Mouse (Mus musculus) hindbrain, postnatal 0 days (tissue): ENCODE results near the gene Sorbs1. TPM values are rescaled to one million over a fixed set of nuclear protein-coding genes. Genes with fewer than 3 reads are reported as not detected.

ENCODE experiments used
- ATAC-seq: fragments of 200-750 bp; cut with Nextera tagmentation; 2 replicates; pipeline ENCODE4 v1.8.0; 2017; ENCODE audit warnings: mild to moderate bottlenecking, moderate TSS enrichment, moderate library complexity
- DNase-seq: peaks from one replicate; pipeline ENCODE4 v3.0.0-alpha.2; 2015; ENCODE audit warnings: low spot score
- H3K27ac ChIP-seq: fragments of 300-500 bp; sonication (generic); 2 replicates; pipeline ENCODE4 v1.5.1; 2014; ENCODE audit warnings: mild to moderate bottlenecking
- H3K27me3 ChIP-seq: fragments of 300-500 bp; sonication (generic); 2 replicates; pipeline ENCODE4 v1.6.1; 2014; ENCODE audit warnings: low read length, mixed read lengths; ENCODE audit not compliant: insufficient read depth
- H3K36me3 ChIP-seq: fragments of 300-500 bp; sonication (generic); 2 replicates; pipeline ENCODE4 v1.6.1; 2014; ENCODE audit warnings: low read length, mixed read lengths; ENCODE audit not compliant: insufficient read depth
- H3K4me1 ChIP-seq: fragments of 300-500 bp; sonication (generic); 2 replicates; pipeline ENCODE4 v1.6.1; 2014; ENCODE audit warnings: antibody characterized with exemption, low read length, mixed read lengths; ENCODE audit not compliant: insufficient read depth
- H3K4me2 ChIP-seq: fragments of 300-500 bp; sonication (generic); 2 replicates; pipeline ENCODE4 v1.6.1; 2014; ENCODE audit warnings: low read depth, mild to moderate bottlenecking, low read length, moderate library complexity, mixed read lengths
- H3K4me3 ChIP-seq: fragments of 300-500 bp; sonication (generic); 2 replicates; pipeline ENCODE4 v1.5.1; 2014; ENCODE audit warnings: low read length
- H3K9ac ChIP-seq: fragments of 300-500 bp; sonication (generic); replicated peaks from 2 replicates; pipeline ENCODE4 v1.6.1; 2014; ENCODE audit warnings: mild to moderate bottlenecking, low read length, moderate library complexity, mixed read lengths
- H3K9me3 ChIP-seq: fragments of 300-500 bp; sonication (generic); 2 replicates; pipeline ENCODE4 v1.6.1; 2016; ENCODE audit warnings: low read length, mixed read lengths
- CTCF ChIP-seq: IDR thresholded peaks from 2 replicates; pipeline ENCODE4 v1.5.1; 2016; ENCODE audit warnings: antibody characterized with exemption, control low read depth, low read depth
- WGBS: fragments of 180-500 bp; shearing (Covaris S2); extraction: QIAGEN DNeasy Blood & Tissue Kit; methylation state at CpG from one replicate; pipeline ENCODE4 v1.1.7; 2014; 5-methylcytosine and 5-hydroxymethylcytosine counted together
- polyA plus RNA-seq: library from polyadenylated mRNA; unstranded; fragments of >200 nt; fragmentation: Nextera tagmentation; extraction: Ambion mirVana; gene quantifications from 2 replicates; pipeline ENCODE4 v1.2.1, GENCODE M21; 2015
- total RNA-seq: library from RNA; depleted of rRNA; stranded (reverse); fragments of >200 nt; gene quantifications from 2 replicates; pipeline ENCODE4 v1.2.3, GENCODE M21; 2014

The Sorbs1 gene
- total and polyA plus RNA-seq, 2 experiments from 2014 or later = 52.4 to 70.4 TPM

DNA sequence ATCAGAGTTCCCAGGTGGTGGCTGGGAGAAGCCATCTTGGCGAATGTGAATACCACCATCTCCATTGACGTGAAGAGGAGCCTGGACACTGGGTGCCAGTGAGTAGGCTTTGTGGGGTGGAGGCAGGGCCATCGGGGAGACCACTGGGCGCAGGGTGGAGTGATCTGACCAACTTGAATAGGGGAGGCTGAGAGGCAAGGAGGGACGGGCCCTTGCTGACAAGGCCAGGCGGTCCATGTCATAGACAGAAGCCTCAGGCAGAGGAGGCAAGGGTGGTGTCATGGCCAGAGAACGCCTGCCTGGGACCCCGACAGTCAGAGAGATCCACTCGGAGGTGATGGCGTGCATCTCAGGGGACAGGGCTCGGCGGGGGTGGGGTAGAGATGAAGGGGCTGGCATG lies 203.7 kb downstream of the Sorbs1 start:
- H3K4me1 ChIP-seq = no peaks in the 10 kb centered on the region
- H3K27ac ChIP-seq = no peak overlapping the region
- H3K4me2 ChIP-seq = no peak overlapping the region
- H3K4me3 ChIP-seq = no peak overlapping the region
- DNase-seq (no peak), ATAC-seq (no peak)
- H3K9me3 ChIP-seq = no peaks in the 10 kb centered on the region
- TF ChIP-seq CTCF = no peak
- WGBS = 93% methylated on average over 12 of the region's 12 CpGs
- peaks cover 36% of the 10 kb centered on the region for H3K36me3 ChIP-seq
- no peaks in the 10 kb centered on the region for H3K27me3 ChIP-seq
- H3K9ac ChIP-seq = no peak overlapping the region

GRCm38 (mm10) chr19:40307550-40307949 lies 206.0 kb downstream of the Sorbs1 start:
- no peak for TF ChIP-seq CTCF
- H3K36me3 ChIP-seq = peaks cover 17% of the 10 kb centered on the region; the same call in 1 of the 2 replicates
- H3K4me2 ChIP-seq = no peak overlapping the region
- no peak for ATAC-seq
- H3K27ac ChIP-seq = no peak overlapping the region
- WGBS = 87% methylated on average over 7 of the region's 7 CpGs
- no peaks in the 10 kb centered on the region for H3K4me1 ChIP-seq
- H3K4me3 ChIP-seq = no peak overlapping the region
- H3K9me3 ChIP-seq = no peaks in the 10 kb centered on the region
- DNase-seq = no peak
- no peaks in the 10 kb centered on the region for H3K27me3 ChIP-seq
- H3K9ac ChIP-seq = no peak overlapping the region

- H3K36me3 ChIP-seq = peaks cover 17% of the 10 kb centered on the region; the same call in 1 of the 2 replicates
- no peak for DNase-seq
These were observed 206.9 kb downstream of the Sorbs1 start for GRCm38 (mm10) chr19:40306631-40307030.

DNA sequence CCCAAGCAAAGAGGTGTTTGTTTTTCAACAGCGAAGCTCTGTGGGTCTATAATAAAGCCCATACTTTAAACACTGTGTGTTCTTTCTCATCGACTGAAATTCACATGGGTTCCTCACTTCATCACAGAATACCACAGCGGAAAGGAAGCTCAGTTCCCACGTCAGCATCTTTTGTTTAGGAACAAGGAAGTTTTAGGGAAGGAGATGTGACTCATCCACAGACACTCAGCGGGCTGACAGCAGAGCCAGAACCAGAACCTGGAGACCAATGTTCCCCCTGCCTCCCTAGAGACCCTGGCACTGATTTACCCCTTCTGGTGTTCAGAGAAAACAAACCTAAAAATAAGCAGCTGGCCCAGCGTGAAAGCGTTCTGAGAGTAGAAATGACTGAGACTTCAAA lies 208.1 kb downstream of the Sorbs1 start:
- Histone ChIP-seq H3K4me1 (no peaks in the 10 kb centered on the region), H3K4me2 (no peak overlapping the region), H3K9ac (no peak overlapping the region), H3K27ac (no peak overlapping the region), H3K9me3 (no peaks in the 10 kb centered on the region), H3K36me3 (peaks cover 15% of the 10 kb centered on the region; the same call in 1 of the 2 replicates), H3K27me3 (no peaks in the 10 kb centered on the region), H3K4me3 (no peak overlapping the region)
- WGBS = 77% methylated on average over 7 of the region's 7 CpGs
- DNase-seq (no peak), ATAC-seq (no peak)
- no peak for TF ChIP-seq CTCF

More at GRCm38 (mm10) chr19:40306631-40307030, 206.9 kb downstream of the Sorbs1 start:
- 76% methylated on average over 2 of the region's 2 CpGs for WGBS
- H3K27me3 ChIP-seq = no peaks in the 10 kb centered on the region
- no peak for TF ChIP-seq CTCF
- H3K9ac ChIP-seq = no peak overlapping the region
- no peak for ATAC-seq
- H3K4me1 ChIP-seq = no peaks in the 10 kb centered on the region
- no peak overlapping the region for H3K27ac ChIP-seq
- no peak overlapping the region for H3K4me2 ChIP-seq
- no peaks in the 10 kb centered on the region for H3K9me3 ChIP-seq
- H3K4me3 ChIP-seq = no peak overlapping the region

DNA sequence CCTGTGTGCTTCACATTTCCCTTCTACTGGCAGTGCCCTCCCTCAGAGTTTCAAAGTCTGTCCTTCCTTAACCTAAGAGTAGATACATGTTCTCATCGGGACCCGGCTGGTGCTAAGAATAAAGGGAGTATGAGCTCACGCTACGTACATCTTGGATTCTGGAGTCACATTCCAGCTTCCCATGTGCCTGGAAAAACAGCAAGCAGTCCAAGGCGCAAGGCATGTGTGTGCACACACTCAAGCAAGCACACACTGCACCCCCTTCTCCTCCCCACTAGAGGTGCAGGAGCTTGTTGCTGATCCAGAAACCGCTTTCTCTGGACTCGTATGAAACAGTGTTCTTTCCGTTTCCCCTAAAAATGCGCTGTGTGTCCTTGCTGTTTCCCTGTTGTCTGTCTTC lies 210.7 kb downstream of the Sorbs1 start:
- Histone ChIP-seq H3K4me1 (no peaks in the 10 kb centered on the region), H3K36me3 (peaks cover 7% of the 10 kb centered on the region; the same call in 1 of the 2 replicates), H3K9ac (no peak overlapping the region), H3K4me2 (no peak overlapping the region), H3K27ac (no peak overlapping the region), H3K9me3 (no peaks in the 10 kb centered on the region), H3K27me3 (no peaks in the 10 kb centered on the region), H3K4me3 (no peak overlapping the region)
- WGBS = 80% methylated on average over 9 of the region's 9 CpGs
- no peak for ATAC-seq
- peak; percentile 33; the same call in 1 of the 2 replicates for TF ChIP-seq CTCF
- no peak for DNase-seq

DNA sequence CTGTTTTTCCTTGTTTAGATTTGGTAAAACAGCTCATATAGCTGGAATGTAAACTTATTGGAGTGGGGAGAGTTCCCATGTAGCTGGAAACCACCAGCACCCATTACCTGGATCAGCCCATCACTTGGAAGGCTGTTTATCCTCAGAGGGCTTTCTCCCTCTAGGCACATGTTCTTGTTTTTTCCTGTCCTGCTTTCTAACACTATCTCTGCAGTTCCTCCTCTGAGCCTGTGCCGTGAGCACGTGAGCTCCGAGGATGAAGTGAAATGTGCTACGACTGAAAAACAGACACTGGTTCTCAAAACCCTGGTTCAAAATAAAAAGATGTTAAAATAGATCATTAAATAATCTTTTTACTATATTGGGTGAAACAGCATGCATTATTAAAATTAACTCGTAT lies 211.1 kb downstream of the Sorbs1 start:
- DNase-seq = no peak
- H3K4me2 ChIP-seq = no peak overlapping the region

DNA sequence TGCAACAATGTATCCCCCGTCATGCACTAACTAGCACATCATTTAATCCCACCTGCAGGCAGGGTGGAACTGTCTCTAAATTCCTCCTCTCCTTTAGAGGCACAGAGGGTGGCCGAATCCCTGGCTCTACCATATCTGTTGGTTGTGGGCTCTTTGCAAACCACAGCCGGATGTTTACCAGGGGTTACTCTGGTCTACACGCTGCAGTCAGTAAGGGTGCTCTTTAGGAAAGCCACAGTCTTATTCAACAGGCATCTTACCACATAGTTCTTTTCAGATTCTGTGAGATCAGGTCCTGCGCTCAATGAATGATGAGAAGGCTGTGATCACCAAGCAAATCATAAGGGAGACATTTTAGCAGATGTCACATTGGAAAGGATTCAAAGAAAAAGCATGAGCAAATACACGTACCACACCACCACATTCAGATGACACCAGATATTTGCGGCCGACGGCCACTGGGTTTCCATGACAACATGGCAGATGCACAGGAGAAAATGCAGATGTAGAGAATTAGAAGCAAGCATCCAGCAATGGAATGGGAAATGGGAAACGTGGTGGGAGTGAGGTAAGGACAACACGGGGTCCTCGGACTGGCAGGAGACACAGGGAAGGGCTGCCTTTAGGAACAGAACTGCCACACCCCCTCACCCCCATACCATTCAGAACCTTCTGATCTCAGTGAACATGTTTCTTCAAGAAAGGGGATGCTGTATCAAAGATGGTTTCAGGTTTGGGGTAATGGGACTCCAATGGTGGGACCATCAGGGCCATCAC lies 213.4 kb downstream of the Sorbs1 start:
- Histone ChIP-seq H3K9me3 (no peaks in the 10 kb centered on the region), H3K27ac (0 out of 2 replicates have a peak overlapping the region, but pooled peaks have one; percentile 32), H3K4me3 (no peak overlapping the region), H3K4me2 (no peak overlapping the region), H3K27me3 (no peaks in the 10 kb centered on the region), H3K9ac (no peak overlapping the region), H3K4me1 (no peaks in the 10 kb centered on the region), H3K36me3 (peaks cover 10% of the 10 kb centered on the region; the same call in 1 of the 2 replicates)
- TF ChIP-seq CTCF = no peak
- ATAC-seq (peak; percentile 43), DNase-seq (peak; percentile 30)
- 60% methylated on average over 12 of the region's 12 CpGs for WGBS

More for the DNA sequence above, 211.1 kb downstream of the Sorbs1 start:
- no peak for TF ChIP-seq CTCF
- Histone ChIP-seq H3K36me3 (peaks cover 10% of the 10 kb centered on the region; the same call in 1 of the 2 replicates), H3K9me3 (no peaks in the 10 kb centered on the region), H3K27me3 (no peaks in the 10 kb centered on the region), H3K4me1 (no peaks in the 10 kb centered on the region), H3K9ac (no peak overlapping the region), H3K4me3 (no peak overlapping the region), H3K27ac (no peak overlapping the region)
- WGBS = 83% methylated on average over 5 of the region's 5 CpGs
- ATAC-seq = no peak
